Mouse (Mus musculus) v-Abl transformed pro-B cells (cell line): ENCODE measurements around the gene Rsph14.

Experiments used
- in situ Hi-C, 2 experiments: fragments of 400-800 bp; cut with MboI; formaldehyde crosslinking; loops; one replicate each; pipeline ENCODE4 v1.15.1; 2025; ENCODE audit not compliant: unreplicated experiment in 2 of 2

The Rsph14 gene

DNA sequence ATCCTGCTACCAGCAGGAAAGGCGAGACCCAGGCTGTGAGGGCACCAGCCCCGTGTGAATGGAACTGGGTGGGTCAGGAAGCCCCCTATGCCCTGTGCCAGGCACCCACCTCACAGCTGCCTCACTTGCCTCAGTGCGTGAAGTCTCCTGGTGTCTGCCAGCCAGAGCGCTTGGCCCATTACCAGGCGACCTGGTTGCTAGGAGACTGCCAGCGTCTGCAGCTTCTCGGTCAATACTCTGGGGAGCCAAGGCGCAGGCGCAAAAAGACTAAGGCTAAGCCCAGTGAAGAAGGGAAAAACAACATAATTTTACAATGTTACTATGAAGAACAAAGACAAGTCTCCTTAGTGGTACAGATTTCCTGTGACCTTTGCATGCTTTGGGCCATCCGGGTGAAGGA, at the start of gene Rsph14:
Gene Rsph14, minus strand, starts transcription at position 192 of the 400 bp plus-strand sequence.
- in situ Hi-C loops = no loop called here

DNA sequence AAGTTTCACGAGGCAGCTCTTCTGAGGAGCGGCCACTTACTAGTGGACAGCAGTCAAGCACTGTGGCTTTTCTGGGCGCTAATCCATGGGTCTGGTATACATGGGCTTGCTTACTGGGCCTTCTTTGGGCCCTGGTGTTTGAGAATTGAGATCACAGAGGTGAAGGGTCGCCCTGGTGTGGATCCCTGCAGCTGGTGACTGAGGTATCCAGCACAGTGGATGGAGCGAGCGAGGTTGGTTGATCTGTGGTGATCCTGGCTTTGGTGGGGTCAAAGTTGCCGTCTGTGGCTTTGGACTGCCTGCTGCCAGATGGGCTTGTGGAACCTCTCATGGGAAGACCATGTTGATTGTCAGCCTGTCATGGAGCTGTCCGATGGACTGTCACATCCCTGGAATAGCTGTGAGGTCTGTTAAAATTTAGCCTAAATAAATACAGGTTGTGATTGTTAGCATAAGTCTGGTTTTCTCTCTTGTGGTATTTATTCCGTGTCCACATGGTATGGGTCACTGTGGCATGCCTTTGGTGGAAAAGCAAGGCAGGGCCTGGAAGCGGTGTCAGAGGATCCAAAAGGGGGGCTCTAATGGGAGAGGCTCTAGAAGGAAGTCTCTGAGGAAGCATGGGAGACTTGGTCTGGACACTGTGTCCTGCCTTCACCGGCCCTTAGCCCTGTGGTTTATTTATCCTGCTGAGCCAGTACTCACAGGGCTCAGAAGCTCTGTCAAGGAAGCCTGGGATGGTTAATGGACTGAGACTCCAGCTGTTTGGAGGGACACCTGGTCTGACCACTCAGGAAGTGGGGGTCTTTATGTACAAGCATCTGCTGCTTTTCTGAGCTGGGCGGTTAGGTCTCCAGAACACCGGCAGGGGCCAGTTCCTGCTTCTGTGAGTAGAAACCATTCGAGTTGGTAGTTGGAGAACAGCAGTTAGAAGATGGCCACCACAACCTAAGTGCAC, 46.1 kb upstream of the Rsph14 start:
- in situ Hi-C loops = no loop called here

DNA sequence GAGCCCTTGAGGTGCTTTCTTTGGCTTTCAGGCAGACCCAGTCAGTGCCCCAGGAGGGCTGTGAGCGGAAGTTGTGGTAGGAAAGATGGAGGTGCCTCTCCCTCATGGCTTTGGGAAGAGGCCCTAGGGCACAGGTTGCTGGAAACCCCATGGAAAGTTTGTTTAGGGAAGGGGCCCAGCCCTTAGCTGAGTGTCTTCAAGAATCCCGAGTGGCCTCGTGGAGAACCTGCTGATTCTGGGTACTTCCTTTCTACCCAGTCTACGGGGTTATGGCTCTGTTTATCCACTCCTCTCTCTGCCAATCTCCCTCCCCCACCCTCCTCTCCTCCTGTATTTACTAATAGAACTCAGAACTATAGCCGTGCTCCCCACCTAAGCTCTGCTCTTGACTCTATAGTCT, 43.3 kb upstream of the Rsph14 start:
- in situ Hi-C loops = no loop called here

DNA sequence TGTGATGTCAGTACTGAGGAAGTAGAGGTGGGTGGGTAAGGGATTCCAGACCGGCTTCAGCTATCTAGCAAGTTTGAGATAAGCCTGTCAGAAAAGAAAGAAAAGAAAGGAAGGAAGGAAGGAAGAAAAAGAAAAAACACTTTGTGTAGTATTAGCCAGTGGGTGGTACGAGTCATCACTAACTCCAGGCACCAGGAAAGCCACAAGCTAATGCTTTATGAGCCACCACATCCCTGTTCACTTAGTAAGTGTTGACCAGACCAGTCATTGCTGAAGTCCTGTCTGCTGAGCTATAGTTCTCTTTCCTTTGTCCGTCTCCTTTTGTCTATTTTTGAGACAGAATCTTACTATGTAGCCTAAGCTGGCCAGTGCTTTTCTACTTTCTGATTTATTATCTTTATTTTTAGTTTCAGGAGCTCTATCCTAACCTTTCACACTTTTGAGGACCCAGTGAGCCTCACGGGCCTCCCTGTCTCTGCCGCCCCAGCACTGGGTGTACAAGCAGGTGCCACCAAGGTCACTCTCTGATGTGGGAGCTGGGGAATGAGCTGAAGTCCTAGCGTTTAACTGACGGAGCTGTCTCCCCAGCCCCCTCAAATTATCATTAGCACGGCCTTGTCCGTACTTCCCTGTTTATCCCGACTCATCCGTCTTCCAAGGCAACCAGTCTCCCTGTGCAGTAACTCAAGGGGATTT, 38.0 kb upstream of the Rsph14 start:
- in situ Hi-C loops = loop anchor here in 1 of 2 experiments (25.0 kb wide), 1 partner anchor 417 kb away; no protein-coding TSS in a partner anchor

DNA sequence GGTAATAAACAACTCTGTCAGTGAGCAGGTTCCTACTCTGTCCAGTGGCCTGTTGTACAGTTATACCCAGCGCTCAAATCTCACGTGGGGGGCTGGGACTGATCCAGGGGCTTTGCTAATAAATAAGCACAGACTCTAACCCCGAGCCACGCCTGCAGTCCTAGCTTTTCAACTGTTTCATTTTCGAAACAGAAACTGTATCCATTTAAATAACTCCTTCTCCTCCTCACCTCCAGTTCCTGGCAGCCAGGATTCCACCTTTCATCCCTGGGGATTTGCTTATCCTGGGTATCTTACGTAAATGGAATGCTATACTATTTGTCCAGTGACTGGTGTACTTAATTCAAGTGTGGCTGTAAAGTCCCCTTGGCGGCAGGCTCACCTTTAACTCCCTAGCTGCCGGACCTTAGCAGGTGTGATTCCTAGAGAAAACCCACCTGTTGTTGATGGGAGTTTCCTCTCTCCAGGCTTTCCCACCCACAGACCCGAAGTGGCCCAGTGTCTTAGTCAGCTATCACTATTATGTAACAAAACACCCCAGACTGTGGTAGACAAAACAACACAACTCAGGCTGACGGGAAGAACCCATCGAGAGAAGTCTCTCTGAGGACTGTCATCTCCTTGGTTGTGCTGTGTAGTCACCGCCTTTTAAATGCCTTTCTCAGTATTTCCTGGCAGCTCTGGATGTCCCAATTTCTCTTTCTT, 36.4 kb upstream of the Rsph14 start:
- in situ Hi-C loops = loop anchor here (10.0 to 25.0 kb wide), 2 partner anchors 66 to 419 kb away; no protein-coding TSS in a partner anchor

DNA sequence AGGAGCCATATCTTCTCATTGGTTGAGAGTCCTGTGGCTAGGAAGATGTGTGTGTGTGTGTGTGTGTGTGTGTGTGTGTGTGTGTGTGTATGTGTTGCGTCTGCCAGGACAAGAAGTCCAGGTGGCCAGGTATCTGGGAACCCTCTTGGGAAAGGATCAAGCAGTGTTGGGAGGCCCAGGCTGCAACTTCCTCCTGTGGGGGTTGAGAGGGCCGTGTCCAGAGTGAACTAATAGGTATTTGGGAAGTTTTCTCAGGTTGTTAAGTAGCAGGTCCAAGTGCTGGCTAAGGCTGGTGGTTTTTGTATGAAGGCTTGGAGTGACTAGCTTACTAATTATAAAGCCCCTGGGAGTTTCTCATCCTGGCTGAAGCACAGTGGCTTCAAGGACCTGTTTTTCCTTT, 35.7 kb upstream of the Rsph14 start:
- in situ Hi-C loops = loop anchor here (10.0 to 25.0 kb wide), 2 partner anchors 67 to 419 kb away; no protein-coding TSS in a partner anchor

DNA sequence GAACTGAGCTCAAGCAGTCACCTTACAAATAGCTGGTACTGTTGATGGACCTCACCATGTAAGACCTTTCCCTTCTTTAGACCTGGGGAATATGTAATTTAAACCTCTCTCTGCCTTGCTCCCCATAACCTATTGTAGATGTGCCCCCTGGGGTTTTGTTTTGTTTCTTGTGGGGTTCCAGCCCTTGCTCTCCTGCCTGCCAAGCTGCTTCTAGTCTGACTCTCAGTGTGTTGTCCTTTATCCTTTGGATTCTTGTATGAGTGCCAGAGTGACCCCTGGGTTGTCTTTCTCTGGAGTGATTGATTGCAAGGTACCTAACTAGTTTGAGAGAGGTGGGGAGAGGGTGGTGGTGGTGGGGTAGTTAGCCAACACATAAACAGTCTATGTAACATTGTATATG, 35.1 kb upstream of the Rsph14 start:
- in situ Hi-C loops = loop anchor here (10.0 to 25.0 kb wide), 2 partner anchors 67 to 420 kb away; no protein-coding TSS in a partner anchor

DNA sequence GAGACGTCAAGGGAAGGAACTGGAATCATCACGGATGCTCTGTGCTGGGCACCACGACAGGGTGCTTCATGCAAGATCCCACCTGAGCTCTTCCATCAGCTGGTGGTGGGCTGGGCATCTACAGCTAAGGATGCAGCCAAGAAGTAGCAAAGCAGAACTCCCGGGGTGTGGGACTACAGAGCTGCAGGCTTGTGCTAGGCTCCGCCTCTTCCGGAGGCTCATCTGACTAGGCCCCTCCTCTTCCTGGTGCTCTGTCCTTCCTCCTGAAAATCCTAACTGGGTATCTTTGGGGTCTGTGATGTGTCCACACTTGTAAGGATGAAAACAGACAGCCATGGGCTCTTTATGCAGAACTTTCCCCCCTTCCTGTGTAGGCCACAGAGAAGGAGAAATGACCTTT, 33.3 kb upstream of the Rsph14 start:
- in situ Hi-C loops = loop anchor here (10.0 to 25.0 kb wide), 2 partner anchors 69 to 422 kb away; no protein-coding TSS in a partner anchor

DNA sequence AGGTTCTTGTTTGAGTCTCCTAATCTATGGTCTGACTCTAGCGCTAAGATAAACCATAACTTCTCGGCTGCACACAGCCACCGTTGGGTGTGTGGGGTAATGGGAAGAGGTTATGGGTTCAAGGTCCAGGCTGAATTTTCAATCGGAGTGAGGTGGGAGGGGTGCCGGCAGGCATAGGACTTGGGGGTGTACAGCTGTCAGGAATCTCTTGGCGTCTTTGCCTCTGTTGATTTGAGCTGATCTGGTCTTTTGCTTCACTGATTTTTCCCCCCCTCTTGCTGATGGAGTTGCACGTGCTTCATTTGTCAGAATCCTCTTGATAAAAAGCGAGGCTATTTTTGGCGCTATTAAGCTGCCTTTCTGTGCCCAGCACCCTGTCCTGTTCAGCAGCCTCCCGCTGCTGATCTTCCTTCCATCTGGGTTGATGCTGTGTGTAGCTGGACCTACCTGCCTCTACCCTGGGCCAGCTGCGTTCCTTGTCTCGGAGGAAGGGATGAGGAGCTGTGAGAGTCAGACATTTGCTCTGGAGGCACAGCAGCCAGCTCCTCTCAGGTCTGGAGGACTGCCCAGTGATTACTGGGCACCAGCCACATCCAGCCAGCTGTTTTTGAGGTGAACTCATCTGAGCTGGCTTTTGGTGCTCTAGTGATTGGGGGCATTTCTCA, 31.0 kb upstream of the Rsph14 start:
- in situ Hi-C loops = loop anchor here (10.0 to 25.0 kb wide), 2 partner anchors 71 to 424 kb away; no protein-coding TSS in a partner anchor

DNA sequence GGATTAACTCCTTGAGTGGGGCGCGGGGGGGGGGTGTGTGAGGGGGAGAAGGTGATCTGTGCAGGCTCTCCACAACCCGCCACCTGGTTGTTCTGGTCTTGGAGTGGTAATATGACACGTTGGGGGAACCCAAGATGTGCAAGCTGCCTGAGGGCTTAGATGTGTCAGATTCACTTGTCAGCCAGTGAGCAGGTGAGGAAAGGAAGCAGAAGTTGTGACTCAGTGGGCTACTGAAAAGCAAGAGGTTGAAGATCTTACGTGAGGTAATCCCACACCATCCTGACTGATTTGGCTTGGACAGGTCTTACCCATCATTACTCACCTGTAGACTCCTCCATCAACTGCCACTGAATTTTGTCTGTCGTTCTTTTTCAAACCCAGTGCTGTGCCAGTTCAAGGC, 30.2 kb upstream of the Rsph14 start:
- in situ Hi-C loops = loop anchor here (10.0 to 25.0 kb wide), 2 partner anchors 72 to 425 kb away; no protein-coding TSS in a partner anchor

DNA sequence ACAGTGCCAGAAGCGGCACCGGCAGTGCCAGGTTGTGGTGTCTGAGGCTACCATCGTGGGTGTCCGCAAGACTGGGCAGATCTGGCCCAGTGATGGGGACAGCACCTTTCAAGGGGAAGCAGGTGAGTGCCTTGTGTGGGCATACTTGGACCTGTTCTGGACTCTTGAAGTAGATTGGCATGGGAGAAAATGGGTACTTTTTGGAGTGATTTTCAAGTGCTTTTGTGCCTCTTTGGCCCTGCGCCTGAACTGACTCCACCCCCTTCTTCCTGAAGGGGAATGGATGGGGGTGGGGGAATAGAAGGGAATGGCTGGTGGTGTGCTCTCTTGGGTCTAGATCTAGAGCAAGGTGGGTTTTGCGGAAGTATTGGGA, 29.8 kb upstream of the Rsph14 start:
- in situ Hi-C loops = loop anchor here (10.0 to 25.0 kb wide), 2 partner anchors 73 to 425 kb away; no protein-coding TSS in a partner anchor

DNA sequence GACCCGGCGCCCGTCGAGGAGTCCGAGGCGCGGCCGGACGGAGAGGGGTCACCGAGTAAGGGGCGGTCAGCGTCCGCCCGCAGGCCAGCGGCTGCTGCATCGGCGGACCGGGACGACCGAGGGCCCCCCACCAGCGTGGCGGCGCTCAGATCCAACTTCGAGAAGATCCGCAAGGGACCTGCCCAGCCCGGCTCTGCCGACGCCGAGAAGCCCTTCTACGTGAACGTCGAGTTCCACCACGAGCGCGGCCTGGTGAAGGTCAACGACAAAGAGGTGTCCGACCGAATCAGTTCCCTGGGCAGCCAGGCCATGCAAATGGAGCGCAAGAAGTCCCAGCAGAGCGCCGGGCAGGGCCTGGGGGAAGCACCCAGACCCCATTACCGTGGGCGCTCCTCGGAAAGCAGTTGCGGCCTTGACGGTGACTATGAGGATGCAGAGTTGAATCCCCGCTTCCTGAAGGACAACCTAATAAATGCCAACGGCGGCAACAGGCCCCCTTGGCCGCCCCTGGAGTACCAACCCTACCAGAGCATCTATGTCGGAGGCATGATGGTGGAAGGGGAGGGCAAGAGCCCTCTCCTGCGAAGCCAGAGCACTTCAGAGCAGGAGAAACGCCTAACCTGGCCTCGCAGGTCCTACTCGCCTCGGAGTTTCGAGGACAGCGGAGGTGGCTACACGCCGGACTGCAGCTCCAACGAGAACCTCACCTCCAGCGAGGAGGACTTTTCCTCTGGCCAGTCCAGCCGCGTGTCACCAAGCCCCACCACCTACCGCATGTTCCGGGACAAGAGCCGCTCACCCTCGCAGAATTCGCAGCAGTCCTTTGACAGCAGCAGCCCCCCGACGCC, 29.2 kb upstream of the Rsph14 start:
- in situ Hi-C loops = loop anchor here (10.0 to 25.0 kb wide), 2 partner anchors 73 to 426 kb away; no protein-coding TSS in a partner anchor

DNA sequence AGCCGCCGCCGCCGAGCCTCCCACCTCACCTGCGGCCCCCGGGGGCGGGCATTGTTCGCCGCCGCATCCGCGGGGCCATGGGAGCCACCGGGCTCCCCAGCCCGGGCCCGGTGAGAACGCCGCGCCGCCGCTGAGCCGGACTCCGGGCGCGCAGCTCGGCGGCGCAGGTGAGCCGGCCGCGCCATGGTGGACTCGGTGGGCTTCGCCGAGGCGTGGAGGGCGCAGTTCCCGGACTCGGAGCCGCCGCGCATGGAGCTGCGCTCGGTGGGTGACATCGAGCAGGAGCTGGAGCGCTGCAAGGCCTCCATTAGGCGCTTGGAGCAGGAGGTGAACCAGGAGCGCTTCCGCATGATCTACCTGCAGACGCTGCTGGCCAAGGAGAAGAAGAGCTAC, 28.5 kb upstream of the Rsph14 start:
- in situ Hi-C loops = loop anchor here (10.0 to 25.0 kb wide), 2 partner anchors 74 to 426 kb away; no protein-coding TSS in a partner anchor

DNA sequence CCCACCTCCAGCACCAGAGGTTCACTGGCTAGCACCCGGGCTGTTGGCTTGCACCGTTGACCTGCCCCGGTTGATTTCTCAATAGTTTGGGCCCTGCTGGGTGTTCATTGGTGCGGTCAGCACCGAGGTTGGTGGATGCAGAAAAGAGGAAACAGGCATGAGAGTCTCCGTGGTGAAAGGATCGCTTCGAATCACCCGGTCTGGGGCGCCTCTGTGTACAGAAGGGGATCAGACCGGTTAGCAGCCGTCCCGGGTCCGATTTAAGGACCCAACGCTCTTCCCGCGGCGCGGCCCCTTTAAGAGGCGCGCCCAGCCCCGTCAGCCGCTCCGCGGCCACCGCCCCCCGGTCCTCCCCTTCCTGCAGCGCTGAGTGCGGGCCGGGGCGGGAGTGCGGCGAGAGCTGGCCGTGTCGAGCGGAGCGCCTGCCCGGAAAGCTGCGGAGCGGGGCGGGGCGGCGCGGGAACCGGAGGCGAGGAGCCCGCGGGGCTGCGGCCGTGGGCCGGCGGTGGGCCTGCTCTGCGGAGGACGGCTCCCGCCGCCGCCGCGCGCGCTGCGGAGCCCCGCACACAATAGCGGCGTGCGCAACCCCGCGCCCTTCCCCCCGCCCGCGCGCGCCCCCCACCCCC, 27.9 kb upstream of the Rsph14 start, which contains the start of gene Bcr:
Gene Bcr, plus strand, starts transcription at position 376 of the 626 bp plus-strand sequence.
- in situ Hi-C loops = loop anchor here (10.0 to 25.0 kb wide), 2 partner anchors 74 to 427 kb away; no protein-coding TSS in a partner anchor

DNA sequence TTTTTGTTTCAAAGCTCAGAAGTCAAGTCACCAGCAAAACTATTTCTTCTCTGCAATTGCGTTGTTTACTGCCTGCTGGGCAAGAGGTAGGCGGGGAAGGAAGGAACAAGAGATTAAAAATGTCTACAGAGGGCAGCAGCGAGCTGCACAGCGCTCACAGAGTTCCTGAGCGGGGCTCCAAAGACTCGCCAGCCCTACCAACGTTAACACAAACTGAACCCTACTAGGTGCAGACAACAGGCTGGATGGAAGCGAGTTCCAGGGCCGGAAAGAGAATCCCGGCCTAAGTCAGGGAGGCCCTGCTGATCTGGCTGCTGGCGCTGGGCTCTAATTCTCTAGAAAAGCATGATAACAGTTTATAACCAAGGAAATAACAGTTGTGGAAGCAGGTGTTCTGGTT, 27.0 kb upstream of the Rsph14 start:
- in situ Hi-C loops = loop anchor here (5.0 to 25.0 kb wide), 5 partner anchors 93 to 428 kb away; no protein-coding TSS in a partner anchor

DNA sequence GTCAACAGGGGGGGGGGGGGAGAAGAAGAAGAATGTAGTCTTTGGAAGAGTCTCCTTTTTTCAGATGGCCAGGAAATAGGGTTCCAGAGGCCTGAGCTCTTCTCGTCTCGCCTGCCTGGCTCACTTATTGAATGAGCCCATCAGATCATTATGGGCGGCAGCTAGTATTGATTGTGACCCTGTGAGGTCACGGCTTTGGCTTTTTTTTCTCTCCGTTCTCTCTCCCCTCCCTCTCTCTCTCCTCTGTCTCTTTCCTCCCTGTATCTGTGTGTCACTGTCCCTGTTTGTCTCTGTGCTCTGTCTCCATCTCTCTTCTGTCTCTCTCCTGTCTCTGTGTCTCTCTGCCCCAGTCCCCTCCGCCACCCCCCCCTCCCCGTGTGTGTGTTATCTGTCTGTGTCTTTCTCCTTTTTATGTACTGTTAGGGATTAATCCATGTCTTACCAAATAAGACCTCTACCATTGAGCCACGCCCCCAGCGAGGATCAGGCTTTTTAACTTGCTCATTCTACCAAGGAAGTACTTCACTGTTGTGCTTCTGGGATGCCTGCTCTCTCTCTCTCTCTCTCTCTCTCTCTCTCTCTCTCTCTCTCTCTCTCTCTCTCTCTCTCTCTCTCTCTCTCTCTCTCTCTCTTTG, 26.5 kb upstream of the Rsph14 start:
- in situ Hi-C loops = loop anchor here (5.0 to 25.0 kb wide), 5 partner anchors 93 to 428 kb away; no protein-coding TSS in a partner anchor

DNA sequence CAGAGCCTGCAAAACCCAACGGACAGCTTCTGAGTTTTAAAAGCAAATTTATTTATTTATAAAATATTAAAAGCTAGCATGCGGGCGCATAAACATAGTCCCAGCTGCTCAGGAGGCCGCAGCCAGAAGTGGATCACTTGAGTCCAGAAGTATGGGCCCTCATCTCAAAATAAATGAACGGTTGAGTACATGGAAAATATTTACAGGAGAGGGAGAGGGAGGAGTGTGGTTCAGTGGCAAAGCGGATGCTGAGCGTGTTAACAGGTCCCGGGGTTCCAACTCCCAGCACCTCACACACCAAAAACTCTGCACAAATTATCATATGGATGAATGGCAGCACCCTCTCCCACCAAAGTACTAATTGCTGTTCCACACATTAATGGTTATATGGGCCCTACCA, 25.9 kb upstream of the Rsph14 start:
- in situ Hi-C loops = loop anchor here (5.0 to 25.0 kb wide), 5 partner anchors 94 to 429 kb away; no protein-coding TSS in a partner anchor
